Mouse (Mus musculus): Measurements from ENCODE around the gene Cyp2d34. TPM values are rescaled to one million over a fixed set of nuclear protein-coding genes. Genes with fewer than 3 reads are reported as not detected.

Gene Cyp2d34
- polyA plus RNA-seq (2015; fragmentation: Nextera tagmentation; extraction: Ambion mirVana): not detected in 2 replicates

GRCm38 (mm10) chr15:82620531-82621202, at the start of gene Cyp2d34:
Gene Cyp2d34, minus strand, starts transcription at chr15:82620946.

Small RNA genes lying within 50 kb of the gene (microRNA-seq; reads per million reads assigned to microRNA genes)
- gene Gm27463: 0 reads per million in 2 experiments
- gene Gm27742: 0 reads per million in 2 experiments

Other genes with a start within 250 kb of the Cyp2d34 start
- 9.3 and 11.8 TPM in 2 replicates for gene Cyp2d22, start 240.7 kb downstream of the Cyp2d34 start, polyA plus RNA-seq (2015; fragmentation: Nextera tagmentation; extraction: Ambion mirVana)
- not detected in 2 replicates for gene Cyp2d11, start 226.9 kb downstream of the Cyp2d34 start, polyA plus RNA-seq (2015; fragmentation: Nextera tagmentation; extraction: Ambion mirVana)
- gene Cyp2d10, start 213.8 kb downstream of the Cyp2d34 start, polyA plus RNA-seq (2015; fragmentation: Nextera tagmentation; extraction: Ambion mirVana): 0.11 and 0.22 TPM in 2 replicates
- 0.19 TPM in 1 of 2 replicates, not detected in the other for gene Cyp2d9, start 187.5 kb downstream of the Cyp2d34 start, polyA plus RNA-seq (2015; fragmentation: Nextera tagmentation; extraction: Ambion mirVana)
- gene Cyp2d12, start 65.9 kb downstream of the Cyp2d34 start, polyA plus RNA-seq (2015; fragmentation: Nextera tagmentation; extraction: Ambion mirVana): not detected in 2 replicates
- gene Cyp2d40, start 143.2 kb upstream of the Cyp2d34 start, polyA plus RNA-seq (2015; fragmentation: Nextera tagmentation; extraction: Ambion mirVana): not detected in 2 replicates
- 0.17 and 0.36 TPM in 2 replicates for gene Cyp2d26, start 173.3 kb upstream of the Cyp2d34 start, polyA plus RNA-seq (2015; fragmentation: Nextera tagmentation; extraction: Ambion mirVana)